Mouse (Mus musculus) heart, embryonic 12.5 days (tissue): Measurements from ENCODE around the gene Map3k6. TPM values are rescaled to one million over a fixed set of nuclear protein-coding genes. Genes with fewer than 3 reads are reported as not detected.

Experiments
- ATAC-seq: fragments of 200-750 bp; cut with Nextera tagmentation; 2 replicates; pipeline ENCODE4 v1.8.0; 2017; ENCODE audit warnings: moderate TSS enrichment, moderate library complexity; ENCODE audit not compliant: insufficient number of reproducible peaks, low FRiP score
- H3K27ac ChIP-seq: fragments of 300-500 bp; sonication (generic); 2 replicates; pipeline ENCODE4 v1.5.1; 2016; ENCODE audit warnings: mild to moderate bottlenecking, moderate library complexity; ENCODE audit not compliant: poor library complexity, severe bottlenecking
- H3K27me3 ChIP-seq: fragments of 300-500 bp; sonication (generic); replicated peaks from 2 replicates; pipeline ENCODE4 v1.6.1; 2016; ENCODE audit warnings: mild to moderate bottlenecking, moderate library complexity
- H3K36me3 ChIP-seq: fragments of 300-500 bp; sonication (generic); 2 replicates; pipeline ENCODE4 v1.6.1; 2016; ENCODE audit warnings: mild to moderate bottlenecking, moderate library complexity
- H3K4me1 ChIP-seq: fragments of 300-500 bp; sonication (generic); replicated peaks from 2 replicates; pipeline ENCODE4 v1.6.1; 2016; ENCODE audit warnings: mild to moderate bottlenecking
- H3K4me2 ChIP-seq: fragments of 300-500 bp; sonication (generic); 2 replicates; pipeline ENCODE4 v1.6.1; 2016; ENCODE audit warnings: mild to moderate bottlenecking, moderate library complexity
- H3K4me3 ChIP-seq: fragments of 300-500 bp; sonication (generic); 2 replicates; pipeline ENCODE4 v1.5.1; 2016; ENCODE audit warnings: mild to moderate bottlenecking
- H3K9ac ChIP-seq: fragments of 300-500 bp; sonication (generic); 2 replicates; pipeline ENCODE4 v1.6.1; 2016; ENCODE audit warnings: mild to moderate bottlenecking, moderate library complexity
- H3K9me3 ChIP-seq: fragments of 300-500 bp; sonication (generic); replicated peaks from 2 replicates; pipeline ENCODE4 v1.6.1; 2016; ENCODE audit warnings: mild to moderate bottlenecking, moderate library complexity
- WGBS: fragments of 180-500 bp; shearing (Covaris S2); methylation state at CpG from one replicate; pipeline ENCODE4 v1.1.7; 2016; 5-methylcytosine and 5-hydroxymethylcytosine counted together
- polyA plus RNA-seq: library from polyadenylated mRNA; unstranded; fragments of >200 nt; fragmentation: Nextera tagmentation; extraction: Ambion mirVana; gene quantifications from 2 replicates; pipeline ENCODE4 v1.2.1, GENCODE M21; 2016

The Map3k6 gene
- polyA plus RNA-seq, 1 experiment from 2014 or later = 3.2 TPM

DNA sequence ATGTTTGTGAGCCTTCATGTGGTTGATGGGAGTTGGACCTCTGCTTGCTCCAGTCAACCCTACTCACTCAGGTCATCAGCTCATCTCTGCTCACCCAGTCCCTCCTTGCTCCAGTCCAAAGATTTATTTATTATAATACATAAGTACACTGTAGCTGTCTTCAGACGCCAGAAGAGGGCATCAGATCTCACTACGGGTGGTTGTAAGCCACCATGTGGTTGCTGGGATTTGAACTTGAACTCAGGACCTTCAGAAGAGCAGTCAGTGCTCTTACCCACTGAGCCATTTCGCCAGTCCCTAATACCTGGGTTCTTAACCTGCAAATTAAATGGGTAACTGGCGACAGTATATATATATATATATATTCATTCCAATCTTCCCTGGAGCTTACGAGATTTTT lies 5.2 kb upstream of the Map3k6 start:
- Histone ChIP-seq H3K27ac (no peak overlapping the region), H3K27me3 (peaks cover 21% of the 10 kb centered on the region), H3K4me3 (no peak overlapping the region), H3K4me1 (peaks cover 3% of the 10 kb centered on the region), H3K9ac (no peak overlapping the region), H3K36me3 (no peaks in the 10 kb centered on the region), H3K9me3 (no peaks in the 10 kb centered on the region; the same call in 1 of the 2 replicates), H3K4me2 (no peak overlapping the region)
- WGBS = 76% methylated on average over 5 of the region's 5 CpGs
- ATAC-seq = no peak

DNA sequence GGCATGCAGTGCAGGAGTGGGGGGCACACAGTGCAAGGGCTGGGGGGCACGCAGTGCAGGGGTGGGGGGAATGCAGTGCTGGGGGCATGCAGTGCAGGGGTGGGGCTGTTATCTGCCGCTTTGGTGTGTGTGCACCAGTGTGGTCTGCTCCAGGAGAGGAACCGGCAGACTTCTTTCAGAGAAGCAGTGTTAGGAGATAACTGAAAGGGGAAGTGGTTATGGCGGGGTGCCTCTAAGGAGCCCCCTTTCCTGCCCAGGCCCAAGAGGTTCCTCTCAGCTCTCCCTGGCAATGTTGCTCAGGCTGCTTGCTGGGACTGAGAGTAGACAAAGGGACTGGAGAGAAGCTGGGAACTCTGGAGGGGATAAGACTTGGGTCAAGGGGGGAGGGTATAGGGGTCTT lies 2.7 kb upstream of the Map3k6 start:
- ATAC-seq = no peak
- H3K4me3 ChIP-seq = no peak overlapping the region
- WGBS = 52% methylated on average over 4 of the region's 4 CpGs

DNA sequence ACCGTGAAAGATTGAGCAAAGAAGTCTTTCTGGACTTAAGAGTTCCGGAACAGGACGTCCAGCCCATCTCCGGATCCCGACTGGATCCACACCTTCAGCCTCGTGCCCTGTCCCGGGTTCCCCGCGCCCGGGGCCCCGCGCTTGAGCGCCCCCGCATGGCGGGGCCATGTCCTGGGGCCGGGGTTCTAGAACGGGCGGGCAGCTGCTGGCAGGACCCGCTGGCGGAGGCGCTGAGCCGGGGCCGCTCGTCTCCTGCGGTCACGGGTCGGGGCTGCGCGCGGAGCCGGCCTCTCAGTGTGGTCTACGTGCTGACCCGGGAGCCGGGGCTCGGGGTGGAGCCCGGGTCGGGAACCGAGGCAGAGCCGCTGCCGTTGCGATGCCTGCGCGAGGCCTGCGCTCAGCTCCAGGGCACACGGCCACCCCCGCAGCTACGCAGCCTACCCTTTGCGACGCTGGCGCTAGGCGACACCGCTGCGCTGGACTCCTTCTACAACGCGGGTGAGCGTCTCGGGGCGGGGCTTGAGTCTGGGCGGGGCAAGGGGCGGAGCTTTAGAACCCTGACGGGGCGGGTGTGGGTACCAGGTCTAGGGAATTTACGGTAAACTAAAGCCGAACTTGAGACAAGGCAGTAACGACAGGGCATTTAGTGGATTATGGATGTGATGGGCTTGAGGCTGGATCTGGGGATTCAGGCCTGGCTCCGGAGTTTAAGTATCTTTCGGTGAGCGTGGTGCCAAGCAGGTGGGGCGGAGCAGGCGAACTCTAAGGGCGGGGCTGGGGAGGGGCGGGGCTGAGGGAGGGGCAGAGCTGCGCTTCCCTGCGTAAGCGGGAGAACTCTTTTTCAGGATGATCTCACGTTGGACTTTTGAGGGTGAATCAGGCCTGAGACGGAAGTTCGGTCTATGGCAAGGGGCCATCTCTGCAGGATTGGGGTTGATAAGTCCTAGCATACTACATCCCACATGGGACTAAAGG lies 603 bp downstream of the Map3k6 start:
- Histone ChIP-seq H3K27me3 (peaks cover 43% of the 10 kb centered on the region), H3K9me3 (no peaks in the 10 kb centered on the region), H3K4me1 (peaks cover 18% of the 10 kb centered on the region), H3K9ac (peak overlapping the region; percentile 77), H3K4me3 (peak overlapping the region; percentile 63), H3K27ac (peak overlapping the region; percentile 50), H3K4me2 (peak overlapping the region; percentile 95), H3K36me3 (no peaks in the 10 kb centered on the region)
- under 1% methylated on average over 78 of the region's 78 CpGs for WGBS
- peak; percentile 92 for ATAC-seq

More for the DNA sequence above, 2.7 kb upstream of the Map3k6 start:
- no peaks in the 10 kb centered on the region for H3K36me3 ChIP-seq
- no peaks in the 10 kb centered on the region for H3K9me3 ChIP-seq
- H3K4me2 ChIP-seq = no peak overlapping the region
- peaks cover 11% of the 10 kb centered on the region for H3K4me1 ChIP-seq
- peaks cover 31% of the 10 kb centered on the region for H3K27me3 ChIP-seq
- H3K9ac ChIP-seq = no peak overlapping the region
- H3K27ac ChIP-seq = no peak overlapping the region

DNA sequence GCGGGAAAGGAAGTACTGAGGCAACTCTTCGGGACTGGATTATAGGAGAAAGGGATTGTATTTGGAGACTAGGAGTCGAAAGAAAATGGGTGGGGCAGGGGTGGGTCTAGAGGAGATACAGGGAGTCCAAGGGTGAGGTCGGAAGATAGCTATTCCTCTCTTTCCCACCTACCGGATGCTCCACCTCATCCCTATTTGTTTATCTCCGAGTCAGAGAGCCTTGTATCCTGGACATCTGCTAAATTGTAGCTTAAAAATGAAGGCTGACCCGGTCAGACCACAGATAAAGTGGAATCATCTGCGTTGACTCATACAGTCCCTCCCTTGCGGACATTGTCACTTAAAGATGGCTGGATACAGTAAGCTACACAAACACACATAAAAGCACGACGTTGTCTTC lies 1.3 kb downstream of the Map3k6 start:
- H3K4me2 ChIP-seq = peak overlapping the region; percentile 95
- no peak for ATAC-seq
- H3K4me1 ChIP-seq = peaks cover 22% of the 10 kb centered on the region
- H3K36me3 ChIP-seq = no peaks in the 10 kb centered on the region
- no peak overlapping the region for H3K9ac ChIP-seq
- H3K27me3 ChIP-seq = peaks cover 50% of the 10 kb centered on the region
- H3K4me3 ChIP-seq = peak overlapping the region; percentile 63
- no peaks in the 10 kb centered on the region for H3K9me3 ChIP-seq
- no peak overlapping the region for H3K27ac ChIP-seq
- WGBS = 24% methylated on average over 11 of the region's 11 CpGs

DNA sequence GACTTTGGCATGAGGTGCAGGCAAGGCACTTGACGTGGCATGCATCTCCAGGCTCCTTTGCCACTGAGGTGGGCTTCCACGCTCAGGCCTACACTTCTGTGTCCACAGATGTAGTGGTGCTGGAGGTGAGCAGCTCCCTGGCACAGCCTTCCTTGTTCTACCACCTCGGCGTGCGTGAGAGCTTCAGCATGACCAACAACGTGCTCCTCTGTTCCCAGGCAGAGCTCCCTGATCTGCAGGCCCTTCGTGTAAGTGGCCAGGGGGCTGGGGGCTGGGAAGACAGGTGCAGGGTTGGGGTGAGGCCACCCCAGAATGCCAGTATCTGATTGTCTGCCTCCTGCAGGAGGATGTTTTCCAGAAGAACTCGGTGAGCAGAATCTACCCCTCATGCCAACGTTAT lies 2.1 kb downstream of the Map3k6 start:
- no peak for ATAC-seq
- no peak overlapping the region for H3K4me2 ChIP-seq
- peaks cover 58% of the 10 kb centered on the region for H3K27me3 ChIP-seq
- 69% methylated on average over 9 of the region's 9 CpGs for WGBS
- H3K9me3 ChIP-seq = no peaks in the 10 kb centered on the region
- no peak overlapping the region for H3K9ac ChIP-seq
- H3K36me3 ChIP-seq = no peaks in the 10 kb centered on the region
- H3K27ac ChIP-seq = no peak overlapping the region
- no peak overlapping the region for H3K4me3 ChIP-seq
- H3K4me1 ChIP-seq = peaks cover 26% of the 10 kb centered on the region

DNA sequence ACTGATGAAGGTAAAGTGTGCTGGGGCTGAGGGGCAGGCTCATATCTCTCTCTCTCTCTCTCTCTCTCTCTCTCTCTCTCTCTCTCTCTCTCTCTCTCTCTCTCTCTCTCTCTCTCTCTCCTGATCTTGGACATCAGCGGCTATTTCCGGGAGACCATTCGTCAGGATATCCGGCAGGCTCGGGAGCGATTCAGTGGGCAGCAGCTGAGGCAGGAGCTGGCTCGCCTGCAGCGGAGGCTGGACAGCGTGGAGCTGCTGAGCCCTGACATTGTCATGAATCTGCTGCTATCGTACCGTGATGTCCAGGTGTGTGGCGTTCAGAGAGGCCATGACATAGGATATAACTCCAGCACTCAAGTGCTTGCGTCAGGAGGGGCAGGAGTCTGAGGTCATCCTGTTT lies 2.9 kb downstream of the Map3k6 start:
- Histone ChIP-seq H3K27ac (no peak overlapping the region), H3K36me3 (no peaks in the 10 kb centered on the region), H3K27me3 (peaks cover 67% of the 10 kb centered on the region), H3K4me1 (peaks cover 26% of the 10 kb centered on the region), H3K4me3 (no peak overlapping the region), H3K4me2 (peak overlapping the region; percentile 8; the same call in 1 of the 2 replicates), H3K9me3 (no peaks in the 10 kb centered on the region), H3K9ac (no peak overlapping the region)
- ATAC-seq = no peak
- 33% methylated on average over 13 of the region's 13 CpGs for WGBS

DNA sequence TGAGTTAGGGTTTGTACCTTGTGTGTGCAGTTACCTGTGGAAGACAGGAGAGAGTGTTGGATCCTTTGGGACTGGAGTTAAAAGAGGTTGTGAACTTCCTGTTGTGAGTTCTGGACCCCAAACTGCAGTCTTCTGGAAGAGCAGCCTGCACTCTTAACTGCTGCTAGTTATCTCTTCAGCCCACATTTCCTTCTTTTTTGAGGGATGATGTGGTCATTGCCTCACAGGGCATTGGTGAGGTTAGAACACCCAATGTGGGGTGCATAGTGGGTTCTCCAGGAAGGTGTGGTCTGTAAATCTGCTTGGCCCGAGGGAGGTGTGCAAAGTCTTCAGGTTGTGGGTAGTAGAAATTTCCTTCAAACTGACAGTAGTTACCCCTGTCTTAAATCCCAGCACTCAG lies 3.7 kb downstream of the Map3k6 start:
- ATAC-seq = no peak
- no peak overlapping the region for H3K27ac ChIP-seq
- 62% methylated on average over 1 of the region's 1 CpGs for WGBS
- no peak overlapping the region for H3K4me2 ChIP-seq
- no peaks in the 10 kb centered on the region for H3K9me3 ChIP-seq
- H3K36me3 ChIP-seq = no peaks in the 10 kb centered on the region
- H3K4me1 ChIP-seq = peaks cover 26% of the 10 kb centered on the region
- no peak overlapping the region for H3K4me3 ChIP-seq
- peaks cover 68% of the 10 kb centered on the region for H3K27me3 ChIP-seq
- no peak overlapping the region for H3K9ac ChIP-seq

DNA sequence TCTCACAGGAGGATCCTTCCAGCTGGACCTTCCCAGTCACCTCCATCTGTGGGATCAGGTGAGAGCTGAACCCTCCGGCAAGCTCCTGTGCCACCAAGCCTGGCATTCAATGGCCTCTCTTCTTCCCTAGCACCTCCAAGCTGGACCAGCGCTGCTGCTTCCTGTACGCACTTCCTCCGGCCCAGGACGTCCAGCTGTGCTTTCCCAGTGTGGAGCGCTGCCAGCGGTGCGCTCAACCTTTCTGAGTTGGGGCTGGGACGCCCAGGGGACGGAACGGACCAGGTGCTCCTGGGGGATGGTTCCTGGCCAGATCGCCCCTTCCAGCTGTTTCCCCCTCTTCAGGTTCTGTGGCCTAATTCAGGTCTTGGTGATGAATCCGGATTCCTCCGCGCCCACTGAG lies 6.5 kb downstream of the Map3k6 start:
- H3K36me3 ChIP-seq = no peaks in the 10 kb centered on the region
- no peak overlapping the region for H3K9ac ChIP-seq
- no peaks in the 10 kb centered on the region for H3K9me3 ChIP-seq
- peaks cover 28% of the 10 kb centered on the region for H3K4me1 ChIP-seq
- H3K4me2 ChIP-seq = no peak overlapping the region
- no peak for ATAC-seq
- WGBS = 21% methylated on average over 15 of the region's 15 CpGs
- H3K27ac ChIP-seq = no peak overlapping the region
- H3K4me3 ChIP-seq = no peak overlapping the region
- H3K27me3 ChIP-seq = peaks cover 91% of the 10 kb centered on the region

DNA sequence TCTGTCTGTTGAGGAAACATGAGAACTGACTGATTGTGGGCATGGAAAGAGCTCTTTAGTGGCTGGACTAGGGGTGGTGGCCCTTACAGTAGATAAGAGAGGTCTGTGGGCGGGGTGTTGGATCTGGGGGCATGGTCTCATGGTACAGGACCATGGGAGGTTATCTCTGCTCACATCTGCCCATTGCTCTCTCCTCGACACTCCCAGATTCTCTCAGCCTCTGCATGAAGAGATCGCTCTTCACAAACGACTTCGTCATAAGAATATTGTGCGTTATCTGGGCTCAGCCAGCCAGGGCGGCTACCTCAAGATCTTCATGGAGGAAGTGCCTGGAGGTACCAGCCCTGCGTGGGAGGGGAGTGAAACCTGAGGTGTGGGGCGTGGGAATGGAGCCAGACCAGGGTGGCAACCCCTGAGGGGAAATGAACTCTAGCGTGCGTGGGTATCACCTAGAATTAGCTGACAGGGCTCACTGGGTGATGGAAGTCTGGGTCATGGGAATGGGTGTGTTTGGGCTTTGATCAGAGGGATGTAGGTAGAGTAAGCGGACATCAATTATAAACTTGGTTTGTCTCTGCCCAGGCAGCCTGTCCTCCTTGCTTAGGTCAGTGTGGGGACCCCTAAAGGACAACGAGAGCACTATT lies 7.3 kb downstream of the Map3k6 start:
- no peak overlapping the region for H3K4me3 ChIP-seq
- peak; percentile 41; the same call in 1 of the 2 replicates for ATAC-seq
- H3K9me3 ChIP-seq = no peaks in the 10 kb centered on the region
- H3K27ac ChIP-seq = no peak overlapping the region
- H3K9ac ChIP-seq = no peak overlapping the region
- no peaks in the 10 kb centered on the region for H3K36me3 ChIP-seq
- H3K4me1 ChIP-seq = peaks cover 28% of the 10 kb centered on the region
- WGBS = 50% methylated on average over 13 of the region's 13 CpGs
- peaks cover 91% of the 10 kb centered on the region for H3K27me3 ChIP-seq
- H3K4me2 ChIP-seq = no peak overlapping the region

DNA sequence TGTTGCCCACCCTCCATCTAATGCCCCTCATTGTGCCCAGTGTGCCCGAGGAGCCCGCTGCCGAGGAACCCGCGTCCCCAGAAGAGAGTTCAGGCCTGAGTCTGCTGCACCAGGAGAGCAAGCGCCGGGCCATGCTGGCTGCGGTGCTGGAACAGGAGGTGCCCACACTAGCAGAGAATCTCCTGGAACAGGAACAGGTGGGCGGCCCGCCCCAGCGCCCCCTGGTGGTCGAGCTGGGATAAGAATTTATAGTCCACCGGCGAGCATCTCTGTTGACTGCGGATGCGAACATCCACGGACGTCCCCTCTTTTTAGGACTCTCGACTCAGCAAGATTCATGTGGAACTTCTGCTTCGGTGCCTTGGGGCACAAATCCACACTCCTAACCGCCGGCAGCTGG lies 10.0 kb downstream of the Map3k6 start:
- peaks cover 21% of the 10 kb centered on the region for H3K4me1 ChIP-seq
- H3K27ac ChIP-seq = no peak overlapping the region
- H3K4me2 ChIP-seq = peak overlapping the region; percentile 74
- H3K27me3 ChIP-seq = peaks cover 98% of the 10 kb centered on the region
- 3% methylated on average over 22 of the region's 22 CpGs for WGBS
- H3K9me3 ChIP-seq = no peaks in the 10 kb centered on the region
- ATAC-seq = no peak
- no peaks in the 10 kb centered on the region for H3K36me3 ChIP-seq
- H3K9ac ChIP-seq = peak overlapping the region; percentile 56
- peak overlapping the region; percentile 47 for H3K4me3 ChIP-seq

DNA sequence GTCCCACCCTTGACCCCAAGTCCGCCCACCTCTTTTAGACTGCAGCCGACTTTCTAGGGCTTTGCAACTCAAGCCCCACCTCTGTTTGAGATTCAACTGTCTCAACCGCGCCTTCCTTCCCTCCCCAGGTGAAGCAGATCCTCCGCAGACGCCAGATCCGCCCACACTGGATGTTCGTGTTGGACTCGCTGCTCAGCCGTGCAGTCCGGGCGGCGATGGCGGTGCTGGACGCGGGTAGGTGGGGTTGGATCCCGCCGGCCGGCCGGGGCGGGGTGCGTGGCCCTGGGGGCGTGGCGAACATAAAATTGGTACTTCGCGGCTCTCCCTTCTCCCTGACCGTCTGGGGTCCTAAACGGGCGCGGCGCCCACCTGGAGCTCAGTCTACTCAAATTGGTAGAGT lies 10.6 kb downstream of the Map3k6 start:
- peaks cover 21% of the 10 kb centered on the region for H3K4me1 ChIP-seq
- H3K9me3 ChIP-seq = no peaks in the 10 kb centered on the region
- peaks cover 98% of the 10 kb centered on the region for H3K27me3 ChIP-seq
- peak overlapping the region; percentile 47 for H3K4me3 ChIP-seq
- H3K27ac ChIP-seq = no peak overlapping the region
- ATAC-seq = no peak
- H3K9ac ChIP-seq = peak overlapping the region; percentile 56
- H3K4me2 ChIP-seq = peak overlapping the region; percentile 74
- H3K36me3 ChIP-seq = no peaks in the 10 kb centered on the region
- 3% methylated on average over 31 of the region's 31 CpGs for WGBS
